Mouse (Mus musculus) layer of hippocampus, postnatal 25 days (tissue): ENCODE results near the gene Dld. TPM values are rescaled to one million over a fixed set of nuclear protein-coding genes. Genes with fewer than 3 reads are reported as not detected.

Experiments
- DNase-seq, 2 experiments: peaks; one replicate each; pipeline ENCODE4 v3.0.0; 2022; ENCODE audit warnings: mixed read lengths in 2 of 2, low spot score in 1 of 2; ENCODE audit errors: extremely low spot score in 1 of 2
- total RNA-seq, 2 experiments: library from RNA; stranded (reverse); gene quantifications; 2 replicates each; pipeline ENCODE4 v1.2.3; 2021

Gene Dld
- total RNA-seq, 2 experiments from 2014 or later = 104 to 107 TPM

GRCm38 (mm10) chr12:31296097-31296496 lies 55.2 kb downstream of the Dld start:
- no peak for DNase-seq

- no peak for DNase-seq
These were observed 55.7 kb downstream of the Dld start for GRCm38 (mm10) chr12:31295505-31295904.

GRCm38 (mm10) chr12:31294996-31295395 lies 56.3 kb downstream of the Dld start:
- DNase-seq = no peak

- DNase-seq = no peak
These were observed 56.7 kb downstream of the Dld start for GRCm38 (mm10) chr12:31294526-31294925.

- no peak for DNase-seq
These were observed 57.7 kb downstream of the Dld start for GRCm38 (mm10) chr12:31293361-31294142.

GRCm38 (mm10) chr12:31290951-31291350 lies 60.3 kb downstream of the Dld start:
- DNase-seq = no peak

GRCm38 (mm10) chr12:31289046-31289445 lies 62.2 kb downstream of the Dld start:
- DNase-seq = no peak

GRCm38 (mm10) chr12:31283617-31284136 lies 67.6 kb downstream of the Dld start:
- no peak for DNase-seq

GRCm38 (mm10) chr12:31283131-31283530 lies 68.1 kb downstream of the Dld start:
- no peak for DNase-seq

- DNase-seq = no peak
These were observed 69.0 kb downstream of the Dld start for GRCm38 (mm10) chr12:31282241-31282640.

Other genes starting within 250 kb of the Dld start
- gene Gm6993, start 110.7 kb downstream of the Dld start, total RNA-seq = not detected
- gene Lamb1, start 86.2 kb downstream of the Dld start, total RNA-seq = 10 to 100 TPM; 36.1 to 37.7 TPM
- under 1 TPM; 0.16 to 0.20 TPM for gene Slc26a3, start 39.4 kb upstream of the Dld start, total RNA-seq
- gene Cbll1, start 148.2 kb upstream of the Dld start, total RNA-seq = 10 to 100 TPM; 21.1 to 22.2 TPM
- 10 to 100 TPM in 1 of 2 experiments, 1 to 10 TPM in 1; 9.8 to 10.1 TPM for gene Slc26a4, start 208.5 kb upstream of the Dld start, total RNA-seq